Mouse (Mus musculus) midbrain, embryonic 11.5 days (tissue): Measurements from ENCODE around the gene Sptbn4. TPM values are rescaled to one million over a fixed set of nuclear protein-coding genes. Genes with fewer than 3 reads are reported as not detected.

ENCODE experiments used
- ATAC-seq: fragments of 200-750 bp; cut with Nextera tagmentation; 2 replicates; pipeline ENCODE4 v1.8.0; 2017; ENCODE audit warnings: moderate TSS enrichment, moderate library complexity; ENCODE audit not compliant: low FRiP score
- DNase-seq: peaks from one replicate; pipeline ENCODE4 v3.0.0; 2015; ENCODE audit warnings: low spot score; ENCODE audit errors: missing footprints
- H3K27ac ChIP-seq: fragments of 300-500 bp; sonication (generic); 2 replicates; pipeline ENCODE4 v1.5.1; 2014; ENCODE audit warnings: low read depth, low read length
- H3K27me3 ChIP-seq: fragments of 300-500 bp; sonication (generic); 2 replicates; pipeline ENCODE4 v1.6.1; 2014; ENCODE audit warnings: mild to moderate bottlenecking, low read length, moderate library complexity, mixed read lengths; ENCODE audit not compliant: control insufficient read depth, insufficient read depth
- H3K36me3 ChIP-seq: fragments of 300-500 bp; sonication (generic); 2 replicates; pipeline ENCODE4 v1.6.1; 2014; ENCODE audit warnings: mild to moderate bottlenecking, low read length, moderate library complexity, mixed read lengths; ENCODE audit not compliant: control insufficient read depth, insufficient read depth
- H3K4me1 ChIP-seq: fragments of 300-500 bp; sonication (generic); 2 replicates; pipeline ENCODE4 v1.6.1; 2014; ENCODE audit warnings: low read length; ENCODE audit not compliant: control insufficient read depth, insufficient read depth
- H3K4me2 ChIP-seq: fragments of 300-500 bp; sonication (generic); 2 replicates; pipeline ENCODE4 v1.6.1; 2014; ENCODE audit warnings: mild to moderate bottlenecking, moderate library complexity
- H3K4me3 ChIP-seq: fragments of 300-500 bp; sonication (generic); 2 replicates; pipeline ENCODE4 v1.5.1; 2014; ENCODE audit warnings: low read depth, low read length
- H3K9ac ChIP-seq: fragments of 300-500 bp; sonication (generic); 2 replicates; pipeline ENCODE4 v1.6.1; 2014; ENCODE audit warnings: low read length
- H3K9me3 ChIP-seq: fragments of 300-500 bp; sonication (generic); 2 replicates; pipeline ENCODE4 v1.6.1; 2016; ENCODE audit warnings: low read length; ENCODE audit not compliant: control insufficient read depth
- WGBS: fragments of 180-500 bp; shearing (Covaris S2); extraction: QIAGEN DNeasy Blood & Tissue Kit; methylation state at CpG from one replicate; pipeline ENCODE4 v1.1.7; 2014; 5-methylcytosine and 5-hydroxymethylcytosine counted together
- polyA plus RNA-seq: library from polyadenylated mRNA; unstranded; fragments of >200 nt; fragmentation: Nextera tagmentation; extraction: Ambion mirVana; gene quantifications from 2 replicates; pipeline ENCODE4 v1.2.1, GENCODE M21; 2014

Sptbn4 gene
- polyA plus RNA-seq, 1 experiment from 2014 or later = 0.31 TPM

- peaks cover 9% of the 10 kb centered on the region for H3K4me1 ChIP-seq
- peak within 1 kb of the TSS; percentile 38; the same call in 1 of the 2 replicates for H3K9ac ChIP-seq
- ATAC-seq = no peak
- H3K27me3 ChIP-seq = peaks cover 17% of the 10 kb centered on the region
- peaks cover 2% of the 10 kb centered on the region; the same call in 1 of the 2 replicates for H3K9me3 ChIP-seq
- DNase-seq = peak; percentile 86
- peak within 1 kb of the TSS; percentile 64 for H3K4me2 ChIP-seq
- H3K36me3 ChIP-seq = no peaks in the 10 kb centered on the region
- peak within 1 kb of the TSS; percentile 69 for H3K4me3 ChIP-seq
- H3K27ac ChIP-seq = no peak within 1 kb of the TSS
- 6% methylated on average over 27 of the region's 27 CpGs for WGBS
These were observed 90.5 kb downstream of the Sptbn4 start, which contains the start of gene Gm20479 for GRCm38 (mm10) chr7:27356861-27357594. Gm20479 (minus strand) TSS chr7:27357419.

- ATAC-seq (peak; percentile 59), DNase-seq (no peak)
- H3K9ac ChIP-seq = peak overlapping the region; percentile 38; the same call in 1 of the 2 replicates
- peaks cover 2% of the 10 kb centered on the region; the same call in 1 of the 2 replicates for H3K9me3 ChIP-seq
- peak overlapping the region; percentile 64 for H3K4me2 ChIP-seq
- H3K4me1 ChIP-seq = peaks cover 9% of the 10 kb centered on the region
- peaks cover 17% of the 10 kb centered on the region for H3K27me3 ChIP-seq
- H3K27ac ChIP-seq = no peak overlapping the region
- WGBS = 2% methylated on average over 16 of the region's 16 CpGs
- H3K36me3 ChIP-seq = no peaks in the 10 kb centered on the region
- peak overlapping the region; percentile 69 for H3K4me3 ChIP-seq
These were observed 91.2 kb downstream of the Sptbn4 start for GRCm38 (mm10) chr7:27356248-27356647.

GRCm38 (mm10) chr7:27355745-27356240 lies 91.7 kb downstream of the Sptbn4 start, which contains the start of gene Shkbp1:
Shkbp1 (minus strand) TSS chr7:27356019.
- no peaks in the 10 kb centered on the region for H3K36me3 ChIP-seq
- ATAC-seq (peak; percentile 96), DNase-seq (peak; percentile 97)
- peaks cover 2% of the 10 kb centered on the region; the same call in 1 of the 2 replicates for H3K9me3 ChIP-seq
- H3K27me3 ChIP-seq = peaks cover 17% of the 10 kb centered on the region
- H3K9ac ChIP-seq = peak within 1 kb of the TSS; percentile 74
- peak within 1 kb of the TSS; percentile 64 for H3K4me2 ChIP-seq
- peak within 1 kb of the TSS; percentile 69 for H3K4me3 ChIP-seq
- H3K4me1 ChIP-seq = peaks cover 9% of the 10 kb centered on the region
- no peak within 1 kb of the TSS for H3K27ac ChIP-seq
- under 1% methylated on average over 34 of the region's 34 CpGs for WGBS

- DNase-seq (no peak), ATAC-seq (peak; percentile 2; the same call in 1 of the 2 replicates)
- Histone ChIP-seq H3K27me3 (peaks cover 17% of the 10 kb centered on the region), H3K9me3 (peaks cover 2% of the 10 kb centered on the region; the same call in 1 of the 2 replicates), H3K9ac (peak overlapping the region; percentile 74), H3K4me1 (peaks cover 9% of the 10 kb centered on the region), H3K27ac (no peak overlapping the region), H3K4me2 (peak overlapping the region; percentile 64), H3K4me3 (peak overlapping the region; percentile 69), H3K36me3 (peaks cover 2% of the 10 kb centered on the region; the same call in 1 of the 2 replicates)
- WGBS = 9% methylated on average over 12 of the region's 14 CpGs
These were observed 92.2 kb downstream of the Sptbn4 start for GRCm38 (mm10) chr7:27355261-27355660.

- Histone ChIP-seq H3K9me3 (peaks cover 2% of the 10 kb centered on the region; the same call in 1 of the 2 replicates), H3K4me2 (peak overlapping the region; percentile 64), H3K4me1 (peaks cover 9% of the 10 kb centered on the region), H3K27me3 (peaks cover 17% of the 10 kb centered on the region), H3K4me3 (peak overlapping the region; percentile 69), H3K36me3 (peaks cover 4% of the 10 kb centered on the region; the same call in 1 of the 2 replicates), H3K27ac (no peak overlapping the region), H3K9ac (no peak overlapping the region)
- 54% methylated on average over 4 of the region's 4 CpGs for WGBS
- no peak for ATAC-seq
- peak; percentile 81 for DNase-seq
These were observed 92.7 kb downstream of the Sptbn4 start for GRCm38 (mm10) chr7:27354783-27355182.

GRCm38 (mm10) chr7:27354144-27354543 lies 93.3 kb downstream of the Sptbn4 start:
- no peak for ATAC-seq
- H3K27ac ChIP-seq = no peak overlapping the region
- WGBS = 32% methylated on average over 6 of the region's 6 CpGs

GRCm38 (mm10) chr7:27345444-27345843 lies 102.0 kb downstream of the Sptbn4 start:
- Histone ChIP-seq H3K27me3 (no peaks in the 10 kb centered on the region), H3K9ac (no peak overlapping the region), H3K4me1 (no peaks in the 10 kb centered on the region), H3K9me3 (no peaks in the 10 kb centered on the region), H3K4me3 (no peak overlapping the region), H3K4me2 (no peak overlapping the region), H3K27ac (no peak overlapping the region), H3K36me3 (peaks cover 11% of the 10 kb centered on the region; the same call in 1 of the 2 replicates)
- 20% methylated on average over 6 of the region's 6 CpGs for WGBS
- DNase-seq (no peak), ATAC-seq (no peak)

More at GRCm38 (mm10) chr7:27354144-27354543, 93.3 kb downstream of the Sptbn4 start:
- peak overlapping the region; percentile 64 for H3K4me2 ChIP-seq
- 0 out of 2 replicates have a peak overlapping the region, but pooled peaks have one; percentile 69 for H3K4me3 ChIP-seq
- DNase-seq = peak; percentile 82
- H3K4me1 ChIP-seq = peaks cover 9% of the 10 kb centered on the region
- peaks cover 4% of the 10 kb centered on the region; the same call in 1 of the 2 replicates for H3K36me3 ChIP-seq
- peaks cover 17% of the 10 kb centered on the region for H3K27me3 ChIP-seq
- H3K9ac ChIP-seq = no peak overlapping the region
- H3K9me3 ChIP-seq = peaks cover under 1% of the 10 kb centered on the region; the same call in 1 of the 2 replicates

GRCm38 (mm10) chr7:27342595-27342994 lies 104.9 kb downstream of the Sptbn4 start:
- Histone ChIP-seq H3K9me3 (no peaks in the 10 kb centered on the region), H3K4me1 (peaks cover 1% of the 10 kb centered on the region), H3K27ac (no peak overlapping the region), H3K36me3 (peaks cover 7% of the 10 kb centered on the region; the same call in 1 of the 2 replicates), H3K9ac (no peak overlapping the region), H3K4me2 (no peak overlapping the region), H3K4me3 (no peak overlapping the region), H3K27me3 (peaks cover 13% of the 10 kb centered on the region)
- WGBS = 30% methylated on average over 4 of the region's 4 CpGs
- DNase-seq = no peak
- no peak for ATAC-seq

- peaks cover 18% of the 10 kb centered on the region for H3K4me1 ChIP-seq
- H3K4me3 ChIP-seq = no peak overlapping the region
- no peak overlapping the region for H3K27ac ChIP-seq
- DNase-seq = no peak
- H3K36me3 ChIP-seq = peaks cover 2% of the 10 kb centered on the region; the same call in 1 of the 2 replicates
- no peaks in the 10 kb centered on the region for H3K9me3 ChIP-seq
- ATAC-seq = no peak
- no peak overlapping the region for H3K9ac ChIP-seq
- H3K27me3 ChIP-seq = peaks cover 29% of the 10 kb centered on the region
- 17% methylated on average over 7 of the region's 7 CpGs for WGBS
- peak overlapping the region; percentile 13; the same call in 1 of the 2 replicates for H3K4me2 ChIP-seq
These were observed 108.0 kb downstream of the Sptbn4 start for GRCm38 (mm10) chr7:27339519-27339918.
